Mouse (Mus musculus): ENCODE data around the gene Rnf183. TPM values are rescaled to one million over a fixed set of nuclear protein-coding genes. Genes with fewer than 3 reads are reported as not detected.

The Rnf183 gene
- polyA plus RNA-seq, 1 experiment, result not detected

- H3K9ac ChIP-seq (ENCODE audit: low read depth, poor library complexity, severe bottlenecking), result no peak overlapping the region
- TF ChIP-seq EP300 (IDR thresholded peaks at IDR 0.05; ENCODE audit: insufficient read depth, low read depth, low read length) (no peak), CTCF (IDR thresholded peaks at IDR 0.05; ENCODE audit: low read depth, low read length) (no peak), POLR2A (IDR thresholded peaks at IDR 0.05; ENCODE audit: insufficient read depth, low read length) (no peak)
Observed at GRCm38 (mm10) chr4:62384159-62384558, 50.9 kb downstream of the Rnf183 start.

GRCm38 (mm10) chr4:62383752-62384151 lies 51.3 kb downstream of the Rnf183 start:
- Histone ChIP-seq H3K27me3 (ENCODE audit: control insufficient read depth, insufficient read depth, low read length, poor library complexity, severe bottlenecking) (no peaks in the 10 kb centered on the region), H3K4me1 (ENCODE audit: control insufficient read depth, insufficient read depth, low read length) (no peaks in the 10 kb centered on the region), H3K9me3 (replicated peaks; ENCODE audit: control insufficient read depth, insufficient read depth, low read length, poor library complexity, severe bottlenecking) (no peaks in the 10 kb centered on the region), H3K27ac (ENCODE audit: insufficient read depth, low read length) (no peak overlapping the region), H3K4me3 (ENCODE audit: low read depth, low read length) (no peak overlapping the region), H3K36me3 (ENCODE audit: control insufficient read depth, insufficient read depth, low read length, poor library complexity, severe bottlenecking) (peaks cover 6% of the 10 kb centered on the region; the same call in 1 of the 2 replicates), H3K9ac (ENCODE audit: low read depth, poor library complexity, severe bottlenecking) (no peak overlapping the region)
- TF ChIP-seq CTCF (IDR thresholded peaks at IDR 0.05; ENCODE audit: low read depth, low read length) (no peak), EP300 (IDR thresholded peaks at IDR 0.05; ENCODE audit: insufficient read depth, low read depth, low read length) (no peak), POLR2A (IDR thresholded peaks at IDR 0.05; ENCODE audit: insufficient read depth, low read length) (no peak)

More at GRCm38 (mm10) chr4:62384159-62384558, 50.9 kb downstream of the Rnf183 start:
- Histone ChIP-seq H3K4me1 (ENCODE audit: control insufficient read depth, insufficient read depth, low read length) (no peaks in the 10 kb centered on the region), H3K36me3 (ENCODE audit: control insufficient read depth, insufficient read depth, low read length, poor library complexity, severe bottlenecking) (peaks cover 6% of the 10 kb centered on the region; the same call in 1 of the 2 replicates), H3K27ac (ENCODE audit: insufficient read depth, low read length) (no peak overlapping the region), H3K4me3 (ENCODE audit: low read depth, low read length) (no peak overlapping the region), H3K27me3 (ENCODE audit: control insufficient read depth, insufficient read depth, low read length, poor library complexity, severe bottlenecking) (no peaks in the 10 kb centered on the region), H3K9me3 (replicated peaks; ENCODE audit: control insufficient read depth, insufficient read depth, low read length, poor library complexity, severe bottlenecking) (no peaks in the 10 kb centered on the region)

- no peak for TF ChIP-seq POLR2A (IDR thresholded peaks at IDR 0.05; ENCODE audit: insufficient read depth, low read length)
- no peak for TF ChIP-seq EP300 (IDR thresholded peaks at IDR 0.05; ENCODE audit: insufficient read depth, low read depth, low read length)
- TF ChIP-seq CTCF (IDR thresholded peaks at IDR 0.05; ENCODE audit: low read depth, low read length), result no peak
Observed at GRCm38 (mm10) chr4:62383207-62383606, 51.8 kb downstream of the Rnf183 start.

GRCm38 (mm10) chr4:62379724-62380381 lies 55.2 kb downstream of the Rnf183 start:
- H3K36me3 ChIP-seq (ENCODE audit: control insufficient read depth, insufficient read depth, low read length, poor library complexity, severe bottlenecking), result no peaks in the 10 kb centered on the region
- H3K9ac ChIP-seq (ENCODE audit: low read depth, poor library complexity, severe bottlenecking), result no peak overlapping the region
- no peak overlapping the region for H3K27ac ChIP-seq (ENCODE audit: insufficient read depth, low read length)
- peaks cover 3% of the 10 kb centered on the region; the same call in 1 of the 2 replicates for H3K9me3 ChIP-seq (replicated peaks; ENCODE audit: control insufficient read depth, insufficient read depth, low read length, poor library complexity, severe bottlenecking)
- TF ChIP-seq EP300 (IDR thresholded peaks at IDR 0.05; ENCODE audit: insufficient read depth, low read depth, low read length), result no peak
- H3K4me3 ChIP-seq (ENCODE audit: low read depth, low read length), result no peak overlapping the region
- H3K4me1 ChIP-seq (ENCODE audit: control insufficient read depth, insufficient read depth, low read length), result no peaks in the 10 kb centered on the region
- H3K27me3 ChIP-seq (ENCODE audit: control insufficient read depth, insufficient read depth, low read length, poor library complexity, severe bottlenecking), result no peaks in the 10 kb centered on the region

More at GRCm38 (mm10) chr4:62383207-62383606, 51.8 kb downstream of the Rnf183 start:
- H3K27me3 ChIP-seq (ENCODE audit: control insufficient read depth, insufficient read depth, low read length, poor library complexity, severe bottlenecking), result no peaks in the 10 kb centered on the region
- H3K4me1 ChIP-seq (ENCODE audit: control insufficient read depth, insufficient read depth, low read length), result no peaks in the 10 kb centered on the region
- no peak overlapping the region for H3K27ac ChIP-seq (ENCODE audit: insufficient read depth, low read length)
- H3K9me3 ChIP-seq (replicated peaks; ENCODE audit: control insufficient read depth, insufficient read depth, low read length, poor library complexity, severe bottlenecking), result no peaks in the 10 kb centered on the region
- H3K9ac ChIP-seq (ENCODE audit: low read depth, poor library complexity, severe bottlenecking), result no peak overlapping the region
- peaks cover 6% of the 10 kb centered on the region; the same call in 1 of the 2 replicates for H3K36me3 ChIP-seq (ENCODE audit: control insufficient read depth, insufficient read depth, low read length, poor library complexity, severe bottlenecking)
- no peak overlapping the region for H3K4me3 ChIP-seq (ENCODE audit: low read depth, low read length)

Other genes starting within 250 kb of the Rnf183 start
- gene Zfp37, start 204.2 kb downstream of the Rnf183 start, polyA plus RNA-seq (2011; ENCODE audit: insufficient read depth, insufficient read length, low read depth, missing spikeins), result 7.3 and 12.7 TPM in 2 replicates
- 7.8 and 8.5 TPM in 2 replicates for gene Slc31a2, start 172.7 kb downstream of the Rnf183 start, polyA plus RNA-seq (2011; ENCODE audit: insufficient read depth, insufficient read length, low read depth, missing spikeins)
- gene Fkbp15, start 74.7 kb downstream of the Rnf183 start, polyA plus RNA-seq (2011; ENCODE audit: insufficient read depth, insufficient read length, low read depth, missing spikeins), result 18.5 and 22.1 TPM in 2 replicates
- 56.2 and 56.8 TPM in 2 replicates for gene Slc31a1, start 74.5 kb downstream of the Rnf183 start, polyA plus RNA-seq (2011; ENCODE audit: insufficient read depth, insufficient read length, low read depth, missing spikeins)
- 61.9 and 69.0 TPM in 2 replicates for gene Cdc26, start 26.6 kb downstream of the Rnf183 start, polyA plus RNA-seq (2011; ENCODE audit: insufficient read depth, insufficient read length, low read depth, missing spikeins)
- 27.7 and 29.2 TPM in 2 replicates for gene Prpf4, start 26.5 kb downstream of the Rnf183 start, polyA plus RNA-seq (2011; ENCODE audit: insufficient read depth, insufficient read length, low read depth, missing spikeins)
- 14.8 and 16.7 TPM in 2 replicates for gene Wdr31, start 35.6 kb upstream of the Rnf183 start, polyA plus RNA-seq (2011; ENCODE audit: insufficient read depth, insufficient read length, low read depth, missing spikeins)
- gene Bspry, start 44.8 kb upstream of the Rnf183 start, polyA plus RNA-seq (2011; ENCODE audit: insufficient read depth, insufficient read length, low read depth, missing spikeins), result 18.5 and 18.9 TPM in 2 replicates
- gene Hdhd3, start 68.2 kb upstream of the Rnf183 start, polyA plus RNA-seq (2011; ENCODE audit: insufficient read depth, insufficient read length, low read depth, missing spikeins), result 0.51 and 0.75 TPM in 2 replicates
- 26.9 and 37.3 TPM in 2 replicates for gene Alad, start 84.7 kb upstream of the Rnf183 start, polyA plus RNA-seq (2011; ENCODE audit: insufficient read depth, insufficient read length, low read depth, missing spikeins)
- gene Pole3, start 89.8 kb upstream of the Rnf183 start, polyA plus RNA-seq (2011; ENCODE audit: insufficient read depth, insufficient read length, low read depth, missing spikeins), result 32.3 and 34.0 TPM in 2 replicates
- gene 4933430I17Rik, start 90.1 kb upstream of the Rnf183 start, polyA plus RNA-seq (2011; ENCODE audit: insufficient read depth, insufficient read length, low read depth, missing spikeins), result 1.3 and 1.5 TPM in 2 replicates
- 15.3 and 17.8 TPM in 2 replicates for gene Rgs3, start 124.6 kb upstream of the Rnf183 start, polyA plus RNA-seq (2011; ENCODE audit: insufficient read depth, insufficient read length, low read depth, missing spikeins)

Data from ES-Bruce4 (cell line).